Mouse (Mus musculus): ENCODE measurements at regions not wholly inside any gene's neighbourhood (a gene's known extent, or its start where the extent isn't known, plus 50 kb on each side); places are given as distances from the start of the nearest gene placed in this dataset.

- TF ChIP-seq CTCF (IDR thresholded peaks at IDR 0.05; ENCODE audit: low read depth) = no peak
- TF ChIP-seq EP300 (IDR thresholded peaks at IDR 0.05; ENCODE audit: low read depth) = no peak
These were observed 514.9 kb upstream of the Gm19410 start for GRCm38 (mm10) chr8:35250641-35251040.
